Comparison of ENCODE assay signal across 22 mouse cellular contexts in genomic region chr7:6239787-6240186, GRCm38 (mm10). TPM values are rescaled to one million over a fixed set of nuclear protein-coding genes. Genes with fewer than 3 reads are reported as not detected.
"Had no signal": no experiment of that assay in that cellular context is flagged by ENCODE, and none has a peak within 500 bp of the region (broad histone marks: within the 10 kb centered on the region; RNA-seq: fewer than 3 reads in every experiment).

No protein-coding gene starts in this region.

- ATAC-seq: intestine, embryonic 16.5 days had no signal

- H3K9me3 ChIP-seq: limb, embryonic 13.5 days; lung, embryonic 15.5 days; neural tube, embryonic 15.5 days had no signal

- H3K4me2 ChIP-seq: limb, embryonic 13.5 days; liver, embryonic 11.5 days; lung, embryonic 15.5 days; neural tube, embryonic 15.5 days had no signal

- H3K27ac ChIP-seq: kidney, postnatal 0 days; limb, embryonic 13.5 days; lung, embryonic 15.5 days; midbrain, embryonic 10.5 days; neural tube, embryonic 15.5 days; stomach, postnatal 0 days had no signal

- H3K4me3 ChIP-seq: limb, embryonic 13.5 days; lung, embryonic 15.5 days; midbrain, embryonic 10.5 days; myocyte; neural tube, embryonic 15.5 days had no signal

- DNase-seq: left cerebral cortex, postnatal 4 days; lung, postnatal 4 days; midbrain, embryonic 14.5 days; thymus, adult 2 months; thymus, postnatal 36 days had no signal

- H3K27me3 ChIP-seq: limb, embryonic 13.5 days; lung, embryonic 15.5 days; neural tube, embryonic 15.5 days had no signal

- H3K36me3 ChIP-seq: limb, embryonic 13.5 days; lung, embryonic 15.5 days; midbrain, embryonic 10.5 days; neural tube, embryonic 15.5 days had no signal

- H3K4me1 ChIP-seq: lung, embryonic 15.5 days; midbrain, embryonic 10.5 days; neural tube, embryonic 15.5 days had no signal

- H3K9ac ChIP-seq: limb, embryonic 13.5 days; lung, embryonic 15.5 days; neural tube, embryonic 15.5 days had no signal

RNA-seq across cellular contexts. Expression of gene Epp13, which starts 12.7 kb away (rescaled TPM):
- total RNA-seq: layer of hippocampus, adult 8-10 months; layer of hippocampus, postnatal 14 days; left cerebral cortex, adult 18-20 months; left cerebral cortex, postnatal 10 days; left cerebral cortex, postnatal 4 days; megakaryocyte, adult 5-6 weeks had no signal
- polyA plus RNA-seq: intestine, embryonic 16.5 days; kidney, postnatal 0 days; limb, embryonic 13.5 days; liver, embryonic 11.5 days; liver, embryonic 16.5 days; lung, embryonic 15.5 days; midbrain, embryonic 10.5 days; midbrain, embryonic 14.5 days; myocyte; neural tube, embryonic 11.5 days; neural tube, embryonic 15.5 days; stomach, postnatal 0 days; thymus, adult 2 months had no signal

RNA-seq across cellular contexts. Expression of gene Zscan5b, which starts 17.7 kb away (rescaled TPM):
- total RNA-seq: layer of hippocampus, adult 8-10 months; layer of hippocampus, postnatal 14 days; left cerebral cortex, adult 18-20 months; left cerebral cortex, postnatal 10 days; left cerebral cortex, postnatal 4 days; megakaryocyte, adult 5-6 weeks had no signal
- polyA plus RNA-seq: intestine, embryonic 16.5 days; kidney, postnatal 0 days; large intestine, adult 2 months; limb, embryonic 13.5 days; liver, embryonic 11.5 days; liver, embryonic 16.5 days; lung, embryonic 15.5 days; midbrain, embryonic 10.5 days; midbrain, embryonic 14.5 days; myocyte; neural tube, embryonic 11.5 days; neural tube, embryonic 15.5 days; stomach, postnatal 0 days; thymus, adult 2 months had no signal

RNA-seq across cellular contexts. Expression of gene Galp, which starts 42.9 kb away (rescaled TPM):
- total RNA-seq: layer of hippocampus, adult 8-10 months; layer of hippocampus, postnatal 14 days; left cerebral cortex, adult 18-20 months; left cerebral cortex, postnatal 10 days; left cerebral cortex, postnatal 4 days; megakaryocyte, adult 5-6 weeks had no signal
- polyA plus RNA-seq: intestine, embryonic 16.5 days; kidney, postnatal 0 days; limb, embryonic 13.5 days; liver, embryonic 11.5 days; liver, embryonic 16.5 days; lung, embryonic 15.5 days; midbrain, embryonic 10.5 days; midbrain, embryonic 14.5 days; myocyte; neural tube, embryonic 11.5 days; neural tube, embryonic 15.5 days; stomach, postnatal 0 days; thymus, adult 2 months had no signal
